23 mouse cellular contexts compared by ENCODE assay signal in the genomic region with DNA sequence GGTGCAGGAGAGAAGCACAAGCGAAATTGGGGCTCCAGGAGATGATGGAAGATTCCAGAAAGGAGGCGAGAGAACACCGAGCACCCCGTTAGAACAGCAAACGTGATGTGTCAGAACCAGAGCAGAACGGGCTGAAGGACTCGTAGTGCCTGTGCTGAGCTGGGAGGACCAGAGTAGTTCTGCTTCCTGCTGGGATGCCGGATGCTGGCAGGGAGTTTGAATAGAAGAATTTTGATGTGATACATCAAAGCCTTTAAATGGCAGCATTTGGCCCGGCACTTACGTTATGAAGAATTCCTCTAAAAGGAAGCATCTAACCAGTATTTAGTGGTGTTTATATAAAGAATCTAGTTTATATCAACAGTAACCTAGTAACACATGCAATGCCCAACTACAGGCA.
A peak's percentile ranks its signal among the peaks of the same experiment; 100 is the strongest.
DNase-seq lines count a peak whose midpoint lies in the region; ATAC-seq and TF ChIP-seq lines count a peak whose summit lies in the region.
"Had no signal": no experiment of that assay in that cellular context is flagged by ENCODE, and none has a peak within 500 bp of the region (broad histone marks: within the 10 kb centered on the region; RNA-seq: fewer than 3 reads in every experiment).

No protein-coding gene starts in this region.

- no peaks in the 10 kb centered on the region for H3K27me3 ChIP-seq in hindbrain, embryonic 13.5 days
- no peaks in the 10 kb centered on the region for H3K27me3 ChIP-seq in hindbrain, embryonic 12.5 days
- H3K27me3 ChIP-seq in limb, embryonic 13.5 days: no peaks in the 10 kb centered on the region
- H3K27me3 ChIP-seq: embryonic facial prominence, embryonic 15.5 days; limb, embryonic 12.5 days; stomach, embryonic 15.5 days had no signal

- intact Hi-C loops in left cerebral cortex, adult 2 months (cut with DNase I): no loop called here

- WGBS in hindbrain, embryonic 13.5 days: 74% methylated on average over 10 of the region's 10 CpGs
- WGBS in hindbrain, embryonic 12.5 days: 81% methylated on average over 10 of the region's 10 CpGs
- WGBS in limb, embryonic 13.5 days: 58% methylated on average over 10 of the region's 10 CpGs

- H3K36me3 ChIP-seq in hindbrain, embryonic 13.5 days: no peaks in the 10 kb centered on the region
- H3K36me3 ChIP-seq in hindbrain, embryonic 12.5 days: no peaks in the 10 kb centered on the region
- H3K36me3 ChIP-seq in limb, embryonic 13.5 days: no peaks in the 10 kb centered on the region
- H3K36me3 ChIP-seq: embryonic facial prominence, embryonic 15.5 days; forebrain, embryonic 10.5 days; limb, embryonic 12.5 days; stomach, embryonic 15.5 days had no signal

- no peak overlapping the region for H3K4me3 ChIP-seq in hindbrain, embryonic 13.5 days
- H3K4me3 ChIP-seq in hindbrain, embryonic 12.5 days: no peak overlapping the region
- no peak overlapping the region for H3K4me3 ChIP-seq in left cerebral cortex, adult 2 months
- H3K4me3 ChIP-seq in limb, embryonic 13.5 days: no peak overlapping the region
- H3K4me3 ChIP-seq: embryonic facial prominence, embryonic 15.5 days; forebrain, embryonic 10.5 days; limb, embryonic 12.5 days; myocyte; stomach, embryonic 15.5 days had no signal

- no peaks in the 10 kb centered on the region for H3K9me3 ChIP-seq in hindbrain, embryonic 13.5 days
- no peaks in the 10 kb centered on the region for H3K9me3 ChIP-seq in hindbrain, embryonic 12.5 days (replicated peaks)
- H3K9me3 ChIP-seq in limb, embryonic 13.5 days: no peaks in the 10 kb centered on the region
- H3K9me3 ChIP-seq: embryonic facial prominence, embryonic 15.5 days; forebrain, embryonic 10.5 days; limb, embryonic 12.5 days; stomach, embryonic 15.5 days had no signal

- no peak for ATAC-seq in hindbrain, embryonic 13.5 days (ENCODE audit: low FRiP score)
- no peak for ATAC-seq in hindbrain, embryonic 12.5 days (ENCODE audit: low FRiP score)
- ATAC-seq in limb, embryonic 13.5 days (ENCODE audit: low FRiP score, low read depth): no peak
- ATAC-seq: liver, postnatal 0 days had no signal

- H3K4me2 ChIP-seq in hindbrain, embryonic 13.5 days: no peak overlapping the region
- H3K4me2 ChIP-seq in hindbrain, embryonic 12.5 days (replicated peaks): no peak overlapping the region
- no peak overlapping the region for H3K4me2 ChIP-seq in limb, embryonic 13.5 days (replicated peaks)
- H3K4me2 ChIP-seq: embryonic facial prominence, embryonic 15.5 days; hindbrain, embryonic 14.5 days; limb, embryonic 12.5 days; midbrain, embryonic 11.5 days; stomach, embryonic 15.5 days had no signal

- no peak for DNase-seq in left cerebral cortex, adult 2 months (ENCODE audit: extremely low spot score in 1 of 2, low spot score in 2 of 2)
- no peak for DNase-seq in left cerebral cortex, adult 18-20 months (ENCODE audit: low spot score in 2 of 2)
- peak; percentile 41 for DNase-seq in lung, postnatal 36 days
- DNase-seq in MN1 (ENCODE audit: low spot score): no peak
- no peak for DNase-seq in right cerebral cortex, adult 18-20 months
- DNase-seq: adrenal gland, postnatal 14 days; cerebellum, adult 8-10 months; heart, adult 18-20 months; kidney, adult 8-10 months; kidney, postnatal 4 days; liver, postnatal 0 days; spleen, adult 18-20 months; thymus, postnatal 25 days had no signal

- H3K9ac ChIP-seq in hindbrain, embryonic 13.5 days: no peak overlapping the region
- H3K9ac ChIP-seq in hindbrain, embryonic 12.5 days: no peak overlapping the region
- peak overlapping the region; percentile 19; the same call in 1 of the 2 replicates for H3K9ac ChIP-seq in limb, embryonic 13.5 days
- H3K9ac ChIP-seq: embryonic facial prominence, embryonic 15.5 days; hindbrain, embryonic 14.5 days; limb, embryonic 12.5 days; liver, postnatal 0 days; stomach, embryonic 15.5 days had no signal

- no peak for TF ChIP-seq CTCF in left cerebral cortex, adult 2 months (IDR thresholded peaks at IDR 0.05)

- peaks cover 30% of the 10 kb centered on the region for H3K4me1 ChIP-seq in hindbrain, embryonic 13.5 days (replicated peaks)
- H3K4me1 ChIP-seq in hindbrain, embryonic 12.5 days: peaks cover 10% of the 10 kb centered on the region
- peaks cover 41% of the 10 kb centered on the region for H3K4me1 ChIP-seq in limb, embryonic 13.5 days

- peak overlapping the region; percentile 9; the same call in 1 of the 2 replicates for H3K27ac ChIP-seq in hindbrain, embryonic 13.5 days
- H3K27ac ChIP-seq in hindbrain, embryonic 12.5 days: no peak overlapping the region
- peak overlapping the region; percentile 73 for H3K27ac ChIP-seq in left cerebral cortex, adult 2 months
- peak overlapping the region; percentile 6; the same call in 1 of the 2 replicates for H3K27ac ChIP-seq in limb, embryonic 13.5 days
- H3K27ac ChIP-seq: embryonic facial prominence, embryonic 15.5 days; forebrain, embryonic 10.5 days; hindbrain, embryonic 14.5 days; limb, embryonic 12.5 days had no signal
